Mouse (Mus musculus): ENCODE data around the gene Gstm6.

- no peak for TF ChIP-seq CTCF (IDR thresholded peaks at IDR 0.05; ENCODE audit: low read depth, low read length)
- TF ChIP-seq POLR2A (IDR thresholded peaks at IDR 0.05; ENCODE audit: borderline replicate concordance, low read depth, low read length) = no peak
These were observed 15.7 kb downstream of the Gstm6 start for GRCm38 (mm10) chr3:107927841-107928240.
